Mouse (Mus musculus) CH12.LX (cell line): ENCODE results near the gene Pdk2.

Experiments
- CTCF ChIP-seq, 2 experiments: IDR thresholded peaks in 1 of 2; conservative IDR thresholded peaks in 1 of 2; 2 replicates each; pipeline ENCODE4 v1.5.1; 2011 to 2012; ENCODE audit warnings: low read depth in 2 of 2, low read length in 2 of 2, improper control_type of control experiment in 1 of 2, inconsistent platforms in 1 of 2, mild to moderate bottlenecking in 1 of 2, moderate library complexity in 1 of 2
- E2F4 ChIP-seq: IDR thresholded peaks from 2 replicates; pipeline ENCODE4 v1.6.1; 2011; ENCODE audit warnings: low read depth, low read length, improper control_type of control experiment; ENCODE audit not compliant: insufficient replicate concordance
- IRF4 ChIP-seq: IDR thresholded peaks from 2 replicates; pipeline ENCODE4 v1.6.1; 2014; ENCODE audit warnings: low read depth, mild to moderate bottlenecking, inconsistent platforms, low read length, improper control_type of control experiment
- TCF12 ChIP-seq: IDR thresholded peaks from 2 replicates; pipeline ENCODE4 v1.6.1; 2014; ENCODE audit warnings: low read depth, mild to moderate bottlenecking, inconsistent platforms, low read length, improper control_type of control experiment
- UBTF ChIP-seq: IDR thresholded peaks from 2 replicates; pipeline ENCODE4 v1.6.1; 2012; ENCODE audit warnings: low read depth, mild to moderate bottlenecking, inconsistent platforms, low read length, improper control_type of control experiment, moderate library complexity
- ZC3H11A ChIP-seq: IDR thresholded peaks from 2 replicates; pipeline ENCODE4 v1.6.1; 2012; ENCODE audit warnings: low read depth, mild to moderate bottlenecking, inconsistent platforms, low read length, improper control_type of control experiment

DNA sequence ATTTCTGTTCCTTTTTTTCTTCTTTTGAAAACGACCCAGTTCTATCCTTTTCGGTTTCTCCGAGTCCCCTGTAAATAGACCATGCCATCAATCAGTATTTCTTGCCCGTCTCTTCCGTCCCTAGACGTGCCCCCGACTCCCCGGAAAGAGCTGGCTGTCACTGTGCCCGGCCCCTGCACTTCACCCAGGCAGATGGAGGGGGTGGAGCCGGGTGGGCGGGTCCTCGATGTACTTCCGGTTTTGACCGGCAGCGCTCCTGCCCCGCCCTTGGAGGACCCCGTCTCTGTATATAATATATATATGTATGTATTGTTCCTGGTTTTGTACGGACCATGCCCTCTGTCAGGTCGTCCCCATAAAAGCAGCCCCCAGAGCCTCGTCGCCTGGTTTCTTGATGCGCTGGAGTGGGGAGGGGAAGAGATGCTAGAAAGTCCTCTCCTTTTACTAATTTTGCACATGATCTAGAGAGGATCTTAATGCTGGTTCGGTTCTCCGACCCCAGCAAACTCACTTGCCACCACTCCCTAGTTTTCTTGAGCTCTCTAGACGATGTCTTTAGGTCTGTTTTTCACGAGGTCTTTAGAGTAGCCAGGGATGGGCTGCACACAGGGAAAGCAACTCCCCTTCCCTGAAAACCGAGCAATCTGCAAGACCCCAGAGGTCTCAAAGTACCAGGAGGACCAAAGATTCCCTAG, 34.5 kb downstream of the Pdk2 start:
- TF ChIP-seq IRF4 (no peak), CTCF (conservative IDR thresholded peaks at IDR 0.05 in 1 of 2, IDR thresholded peaks at IDR 0.05 in 1 of 2; ENCODE audit: low read depth in 2 of 2, low read length in 2 of 2) (no peak), TCF12 (peak; percentile 52; the same call in 1 of the 2 replicates), UBTF (no peak), E2F4 (no peak), ZC3H11A (no peak)
